Mouse (Mus musculus) yolk sac, embryonic 10.5 days (tissue): ENCODE data around the gene Olfr613.
"Not testable (repeated sequence)": the region's sequence is repeated elsewhere in the genome, so short reads cannot be mapped to it uniquely, and the experiment has no call there.

ENCODE experiments used
- DNase-seq: peaks from one replicate; pipeline ENCODE4 v3.0.0-alpha.2; 2017; ENCODE audit warnings: low spot score

The Olfr613 gene

DNA sequence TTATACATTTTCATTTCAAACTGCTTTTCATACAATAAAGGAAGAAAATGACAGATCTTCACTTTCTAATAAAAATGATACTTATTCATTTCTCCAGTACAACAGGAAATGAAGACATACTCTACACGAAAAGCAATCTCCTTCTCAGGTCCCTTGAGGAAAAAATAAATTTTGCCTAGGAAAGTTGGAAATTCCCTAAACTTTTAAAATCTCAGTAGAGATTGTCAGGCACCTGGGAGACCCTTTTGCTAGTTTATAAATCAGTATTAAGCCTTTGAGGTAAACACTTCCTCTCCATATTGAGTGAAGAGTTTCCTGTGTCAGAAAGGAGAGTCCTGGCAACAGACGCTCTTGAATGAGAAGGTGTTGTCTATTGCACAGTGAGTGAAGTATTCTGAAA is at the start of gene Olfr613:
Gene Olfr613 (plus strand): TSS at position 301 of the 400 bp plus-strand sequence.
- DNase-seq: no peak

DNA sequence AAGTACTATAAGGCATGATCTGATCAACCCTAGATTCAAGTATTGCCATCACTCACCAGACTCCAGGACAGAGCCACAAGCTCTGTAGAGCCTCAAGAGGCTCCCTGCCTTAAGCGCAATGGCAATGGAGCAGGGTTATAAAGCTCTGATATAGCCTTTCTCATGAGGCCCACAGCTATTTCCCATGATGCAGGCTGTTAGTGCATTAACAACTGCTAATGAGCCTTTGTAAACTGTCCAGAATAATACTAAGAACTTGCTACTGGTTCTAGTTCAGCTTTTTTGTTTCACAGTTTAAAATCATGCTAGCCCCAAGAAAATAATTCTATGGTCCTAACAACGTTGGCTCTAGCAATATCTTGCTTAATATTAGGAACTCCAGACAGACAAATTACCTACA is 35.9 kb upstream of the Olfr613 start, which contains the start of gene Olfr610:
Gene Olfr610 (minus strand): TSS at position 101 of the 400 bp plus-strand sequence.
- DNase-seq: no peak

DNA sequence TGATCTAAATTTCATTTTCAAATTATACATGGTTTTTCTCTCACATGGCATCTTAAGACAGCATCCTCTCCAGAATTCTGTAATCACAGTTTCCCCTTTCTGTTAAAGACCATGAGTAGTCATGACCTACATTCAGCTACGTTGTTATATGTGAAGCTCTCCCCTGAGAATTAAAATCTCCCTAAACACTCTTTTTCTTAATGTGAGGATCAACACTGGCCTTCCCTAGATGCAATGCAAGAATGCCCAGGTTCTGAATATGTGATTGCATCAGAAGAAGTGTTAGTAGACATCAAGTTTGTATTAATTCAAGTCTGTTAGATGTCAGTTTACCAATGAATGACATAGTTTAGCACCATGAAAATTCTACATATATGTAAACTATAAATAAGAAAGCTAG is 27.1 kb upstream of the Olfr613 start, which contains the start of gene Olfr611:
Gene Olfr611 (minus strand): TSS at position 101 of the 400 bp plus-strand sequence.
- DNase-seq: not testable (repeated sequence)

DNA sequence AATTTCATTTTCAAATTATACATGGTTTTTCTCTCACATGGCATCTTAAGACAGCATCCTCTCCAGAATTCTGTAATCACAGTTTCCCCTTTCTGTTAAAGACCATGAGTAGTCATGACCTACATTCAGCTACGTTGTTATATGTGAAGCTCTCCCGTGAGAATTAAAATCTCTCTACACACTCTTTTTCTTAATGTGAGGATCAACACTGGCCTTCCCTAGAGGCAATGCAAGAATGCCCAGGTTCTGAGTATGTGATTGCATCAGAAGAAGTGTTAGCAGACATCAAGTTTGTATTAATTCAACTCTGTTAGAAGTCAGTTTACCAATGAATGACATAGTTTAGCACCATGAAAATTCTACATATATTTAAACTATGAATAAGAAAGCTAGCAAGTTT is 5.3 kb upstream of the Olfr613 start, which contains the start of gene Olfr612:
Gene Olfr612 (minus strand): TSS at position 101 of the 400 bp plus-strand sequence.
- DNase-seq: not testable (repeated sequence)

DNA sequence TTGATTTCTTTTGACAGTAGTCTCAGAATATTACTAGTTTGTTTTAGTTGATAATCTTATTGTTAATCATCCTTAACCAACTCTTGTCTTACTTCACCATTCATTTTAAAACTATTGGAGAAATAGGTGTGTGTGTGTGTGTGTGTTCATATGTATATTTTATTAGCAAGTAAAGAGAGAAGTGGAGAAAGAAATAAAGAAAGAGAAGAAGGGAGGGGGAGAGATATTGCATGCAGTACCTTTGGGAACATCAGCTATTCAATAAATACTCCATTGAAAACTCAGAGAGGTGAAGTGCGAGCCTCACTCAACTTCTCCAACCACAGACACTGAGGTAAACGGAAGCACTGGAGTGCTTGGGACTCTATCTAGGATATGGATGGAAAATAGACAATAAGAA is 7.9 kb downstream of the Olfr613 start, which contains the start of gene Olfr615:
Gene Olfr615 (plus strand): TSS at position 301 of the 400 bp plus-strand sequence.
- DNase-seq: no peak

DNA sequence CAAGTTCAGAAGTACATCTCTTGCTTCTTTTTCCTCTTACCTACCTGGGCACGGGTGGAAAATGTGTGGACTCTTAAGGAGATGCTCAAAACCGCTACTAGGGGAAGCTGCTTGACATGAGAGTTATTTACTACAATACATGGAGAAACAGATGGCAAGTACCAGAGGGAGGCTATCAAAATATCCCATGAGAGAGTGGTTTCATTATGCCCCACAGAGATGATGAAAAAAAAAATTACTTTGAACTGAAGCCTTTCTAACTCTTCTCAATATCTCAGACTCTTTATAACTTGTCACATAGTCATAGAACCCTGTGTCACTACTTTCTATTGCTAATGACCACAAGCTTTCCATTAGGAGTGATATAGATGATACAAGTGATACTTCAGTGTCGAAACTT is 21.2 kb downstream of the Olfr613 start, which contains the start of gene Olfr616:
Gene Olfr616 (minus strand): TSS at position 101 of the 400 bp plus-strand sequence.
- DNase-seq: no peak

DNA sequence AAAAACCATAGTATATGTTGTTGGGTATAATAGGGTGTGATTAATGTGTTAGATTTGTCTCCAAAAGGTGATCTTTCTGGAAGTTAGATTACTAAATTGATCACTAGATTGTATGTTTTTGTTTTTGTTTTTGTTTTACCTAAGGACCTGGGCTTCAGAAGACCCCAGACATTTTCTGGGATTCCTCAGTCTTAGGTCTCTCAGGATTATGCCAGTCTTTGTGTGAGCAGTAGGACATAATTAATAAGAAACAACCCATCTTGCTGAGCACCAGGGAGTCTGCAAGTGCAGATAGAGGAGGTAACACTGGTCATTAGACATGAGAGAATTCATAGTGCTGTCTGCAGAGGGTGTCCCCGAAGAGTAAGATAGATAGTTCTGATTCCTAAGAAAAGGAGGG is 24.9 kb downstream of the Olfr613 start, which contains the start of gene Olfr617:
Gene Olfr617 (plus strand): TSS at position 301 of the 400 bp plus-strand sequence.
- DNase-seq: no peak

DNA sequence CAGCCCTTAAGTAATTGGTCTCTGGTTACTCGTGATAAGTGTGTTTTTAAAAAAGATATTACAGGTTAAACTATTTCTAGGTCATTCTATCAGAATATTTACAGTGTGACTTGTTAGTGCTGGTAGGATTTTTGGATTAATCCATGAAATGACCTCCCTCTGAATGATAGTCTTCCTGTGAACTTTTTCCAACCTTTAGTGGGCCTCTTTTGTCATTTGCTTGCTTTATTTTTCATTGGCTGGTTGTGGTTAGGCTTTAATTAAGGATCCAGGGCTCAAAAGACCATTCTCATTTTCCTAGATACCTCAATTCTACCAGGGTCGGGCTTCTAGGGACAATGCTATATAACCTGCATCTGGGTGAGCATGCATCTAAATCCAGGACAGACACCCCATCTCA is 41.9 kb downstream of the Olfr613 start, which contains the start of gene Olfr618:
Gene Olfr618 (plus strand): TSS at position 301 of the 400 bp plus-strand sequence.
- no peak for DNase-seq

DNA sequence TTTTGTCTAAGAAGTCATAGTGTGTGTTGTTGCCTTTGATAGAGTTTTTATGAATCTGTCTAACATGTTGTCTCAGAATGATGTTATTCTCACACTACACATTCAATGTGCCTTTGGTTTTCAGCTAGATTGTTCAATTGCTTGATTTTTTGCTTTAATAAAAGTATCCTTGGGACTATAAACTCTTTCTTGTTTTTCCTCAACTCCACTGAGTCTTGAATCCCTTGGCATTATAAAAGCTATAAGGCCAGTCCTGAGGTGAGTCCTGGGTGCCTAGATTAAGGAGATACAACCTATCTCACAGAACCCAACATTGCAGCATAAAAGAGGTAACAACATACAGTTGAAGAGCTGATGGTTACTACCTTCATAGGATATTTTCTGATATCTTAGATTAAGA is 52.4 kb downstream of the Olfr613 start, which contains the start of gene Olfr619:
Gene Olfr619 (plus strand): TSS at position 301 of the 400 bp plus-strand sequence.
- DNase-seq: no peak
